Mouse (Mus musculus): ENCODE data around the gene Crybg1. TPM values are rescaled to one million over a fixed set of nuclear protein-coding genes. Genes with fewer than 3 reads are reported as not detected.
"Not testable (repeated sequence)": the region's sequence is repeated elsewhere in the genome, so short reads cannot be mapped to it uniquely, and the experiment has no call there.

Gene Crybg1
- polyA plus RNA-seq, 1 experiment from 2014 or later, result 0.30 TPM

DNA sequence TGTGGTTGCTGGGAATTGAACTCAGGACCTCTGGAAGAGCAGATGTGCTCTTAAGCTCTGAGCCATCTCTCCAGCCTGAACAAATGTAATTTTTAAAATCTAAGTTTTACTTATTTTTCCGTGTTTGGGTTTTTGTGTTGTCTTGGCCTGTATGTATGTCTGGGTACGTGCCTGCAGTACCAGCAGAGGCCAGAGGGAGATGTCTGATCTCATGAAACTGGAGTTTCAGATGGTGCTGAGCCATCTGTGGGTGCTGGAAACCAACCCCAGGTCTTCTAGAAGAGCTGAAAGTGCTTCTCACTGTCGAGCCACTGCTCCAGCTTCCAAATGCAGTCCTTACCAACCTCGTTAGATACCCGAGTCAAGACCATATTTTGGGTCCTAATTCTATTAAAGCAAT lies 157.4 kb downstream of the Crybg1 start:
- Histone ChIP-seq H3K4me1 (no peaks in the 10 kb centered on the region), H3K9ac (no peak overlapping the region), H3K36me3 (no peaks in the 10 kb centered on the region), H3K27me3 (replicated peaks) (0 out of 2 replicates have a peak, but pooled peaks cover 3% of the 10 kb centered on the region), H3K9me3 (replicated peaks) (no peaks in the 10 kb centered on the region), H3K4me2 (no peak overlapping the region), H3K27ac (no peak overlapping the region), H3K4me3 (no peak overlapping the region)
- ATAC-seq, result no peak
- 75% methylated on average over 5 of the region's 5 CpGs for WGBS (ENCODE audit: insufficient replicate concordance)

GRCm38 (mm10) chr10:43983866-43984265 lies 164.8 kb downstream of the Crybg1 start:
- Histone ChIP-seq H3K9me3 (replicated peaks) (no peaks in the 10 kb centered on the region), H3K4me1 (no peaks in the 10 kb centered on the region), H3K27ac (no peak overlapping the region), H3K9ac (no peak overlapping the region), H3K4me2 (no peak overlapping the region), H3K36me3 (no peaks in the 10 kb centered on the region), H3K27me3 (replicated peaks) (no peaks in the 10 kb centered on the region), H3K4me3 (no peak overlapping the region)
- 59% methylated on average over 2 of the region's 2 CpGs for WGBS (ENCODE audit: insufficient replicate concordance)
- ATAC-seq, result no peak

GRCm38 (mm10) chr10:43983241-43983640 lies 165.4 kb downstream of the Crybg1 start:
- Histone ChIP-seq H3K4me1 (no peaks in the 10 kb centered on the region), H3K4me3 (no peak overlapping the region), H3K9ac (no peak overlapping the region), H3K4me2 (no peak overlapping the region), H3K27ac (no peak overlapping the region), H3K36me3 (no peaks in the 10 kb centered on the region), H3K27me3 (replicated peaks) (no peaks in the 10 kb centered on the region), H3K9me3 (replicated peaks) (no peaks in the 10 kb centered on the region)
- 64% methylated on average over 5 of the region's 5 CpGs for WGBS (ENCODE audit: insufficient replicate concordance)
- no peak for ATAC-seq

DNA sequence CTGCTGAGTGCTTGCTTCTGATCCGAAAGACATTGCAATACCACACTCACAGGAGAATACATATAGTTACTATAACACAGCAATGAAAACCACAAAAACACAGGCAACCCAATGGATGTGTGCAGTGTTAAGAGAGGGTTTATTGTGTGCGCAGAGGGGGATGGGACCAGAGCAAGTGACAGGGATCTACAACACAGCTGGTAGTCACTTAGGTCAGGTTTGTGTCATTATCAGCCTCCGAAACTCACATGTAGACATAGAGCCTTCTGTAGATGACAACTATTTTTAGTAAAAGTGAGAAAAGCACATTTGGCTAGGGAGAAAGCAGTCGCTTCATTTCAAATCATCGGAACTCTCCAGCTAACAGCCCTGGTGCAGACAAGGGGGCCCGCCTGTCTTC lies 166.2 kb downstream of the Crybg1 start:
- 73% methylated on average over 6 of the region's 6 CpGs for WGBS (ENCODE audit: insufficient replicate concordance)
- H3K27ac ChIP-seq, result no peak overlapping the region
- ATAC-seq, result no peak
- no peak overlapping the region for H3K4me2 ChIP-seq
- no peaks in the 10 kb centered on the region for H3K36me3 ChIP-seq
- no peak overlapping the region for H3K4me3 ChIP-seq
- H3K9me3 ChIP-seq (replicated peaks), result no peaks in the 10 kb centered on the region
- H3K9ac ChIP-seq, result no peak overlapping the region
- no peaks in the 10 kb centered on the region for H3K27me3 ChIP-seq (replicated peaks)
- H3K4me1 ChIP-seq, result no peaks in the 10 kb centered on the region

DNA sequence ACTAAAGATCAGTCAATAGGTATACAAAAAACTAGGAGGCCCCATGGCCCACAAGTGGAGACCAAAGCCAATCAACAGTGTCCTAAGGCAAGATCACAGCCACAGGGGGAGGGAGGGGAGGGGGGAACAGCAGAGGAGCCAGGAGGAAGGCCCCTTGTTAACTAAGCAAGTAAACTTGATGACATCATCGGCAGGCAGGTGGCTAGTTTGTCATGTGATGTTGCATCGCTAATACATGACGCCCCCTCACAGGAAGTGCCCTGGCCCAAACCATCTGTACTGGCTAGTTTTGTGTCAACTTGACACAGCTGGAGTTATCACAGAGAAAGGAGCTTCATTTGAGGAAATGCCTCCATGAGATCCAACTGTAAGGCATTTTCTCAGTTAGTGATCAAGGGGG lies 167.9 kb downstream of the Crybg1 start:
- H3K9me3 ChIP-seq (replicated peaks); H3K4me2 ChIP-seq; H3K36me3 ChIP-seq; H3K9ac ChIP-seq; ATAC-seq; H3K27me3 ChIP-seq (replicated peaks); H3K4me1 ChIP-seq; H3K27ac ChIP-seq; H3K4me3 ChIP-seq: not testable (repeated sequence)
- 76% methylated on average over 3 of the region's 3 CpGs for WGBS (ENCODE audit: insufficient replicate concordance)

- ATAC-seq, result no peak
- no peak overlapping the region for H3K4me3 ChIP-seq
- no peak overlapping the region for H3K9ac ChIP-seq
- H3K27me3 ChIP-seq (replicated peaks), result no peaks in the 10 kb centered on the region
- no peaks in the 10 kb centered on the region for H3K36me3 ChIP-seq
- H3K4me2 ChIP-seq, result no peak overlapping the region
- no peak overlapping the region for H3K27ac ChIP-seq
- no peaks in the 10 kb centered on the region for H3K4me1 ChIP-seq
- no peaks in the 10 kb centered on the region for H3K9me3 ChIP-seq (replicated peaks)
- WGBS (ENCODE audit: insufficient replicate concordance), result 21% methylated on average over 1 of the region's 1 CpGs
Measured at GRCm38 (mm10) chr10:43980080-43980479, 168.6 kb downstream of the Crybg1 start.

- H3K36me3 ChIP-seq, result no peaks in the 10 kb centered on the region
- no peaks in the 10 kb centered on the region for H3K4me1 ChIP-seq
- no peak overlapping the region for H3K9ac ChIP-seq
- no peak overlapping the region for H3K4me3 ChIP-seq
- no peaks in the 10 kb centered on the region for H3K9me3 ChIP-seq (replicated peaks)
- WGBS (ENCODE audit: insufficient replicate concordance), result 28% methylated on average over 3 of the region's 3 CpGs
- H3K27ac ChIP-seq, result no peak overlapping the region
- H3K27me3 ChIP-seq (replicated peaks), result no peaks in the 10 kb centered on the region
- ATAC-seq, result no peak
- no peak overlapping the region for H3K4me2 ChIP-seq
Measured at GRCm38 (mm10) chr10:43977353-43977752, 171.3 kb downstream of the Crybg1 start.

- no peak overlapping the region for H3K4me2 ChIP-seq
- H3K9me3 ChIP-seq (replicated peaks), result no peaks in the 10 kb centered on the region
- WGBS (ENCODE audit: insufficient replicate concordance), result 69% methylated on average over 2 of the region's 2 CpGs
- no peak overlapping the region for H3K27ac ChIP-seq
- H3K4me1 ChIP-seq, result no peaks in the 10 kb centered on the region
- H3K9ac ChIP-seq, result no peak overlapping the region
- H3K4me3 ChIP-seq, result no peak overlapping the region
- no peaks in the 10 kb centered on the region for H3K27me3 ChIP-seq (replicated peaks)
- no peak for ATAC-seq
- H3K36me3 ChIP-seq, result no peaks in the 10 kb centered on the region
Measured at GRCm38 (mm10) chr10:43973244-43973643, 175.4 kb downstream of the Crybg1 start.

DNA sequence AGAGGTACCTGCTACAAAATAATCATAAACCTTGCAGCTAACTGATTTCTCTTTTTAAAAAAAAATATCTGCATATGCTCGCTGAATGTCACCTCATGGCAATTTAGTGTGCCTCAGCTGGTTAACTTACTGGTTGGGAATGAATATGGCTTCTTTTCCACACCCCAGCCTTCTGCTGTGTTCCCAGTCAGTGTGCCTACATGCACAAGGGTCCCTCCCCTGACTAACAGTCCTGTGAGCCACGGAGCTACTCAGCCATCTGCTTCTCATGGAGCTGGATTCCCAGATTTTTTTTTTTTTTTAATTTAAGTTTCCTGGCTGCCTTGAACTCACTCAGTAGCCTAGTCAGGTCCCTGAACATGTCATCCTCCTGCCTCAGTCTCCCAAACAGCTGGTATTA lies 183.7 kb downstream of the Crybg1 start:
- whole genome bisulfite sequencing (ENCODE audit: insufficient replicate concordance), result 53% methylated on average over 2 of the region's 2 CpGs
- ATAC-seq, result no peak
- Histone ChIP-seq H3K36me3 (no peaks in the 10 kb centered on the region), H3K4me1 (no peaks in the 10 kb centered on the region), H3K27ac (no peak overlapping the region), H3K9ac (no peak overlapping the region), H3K4me3 (no peak overlapping the region), H3K27me3 (replicated peaks) (no peaks in the 10 kb centered on the region), H3K9me3 (replicated peaks) (no peaks in the 10 kb centered on the region), H3K4me2 (no peak overlapping the region)

- ATAC-seq, result no peak
- Histone ChIP-seq H3K27ac (no peak overlapping the region), H3K4me3 (no peak overlapping the region), H3K4me2 (no peak overlapping the region), H3K4me1 (no peaks in the 10 kb centered on the region), H3K27me3 (replicated peaks) (no peaks in the 10 kb centered on the region), H3K9me3 (replicated peaks) (no peaks in the 10 kb centered on the region), H3K9ac (no peak overlapping the region), H3K36me3 (peaks cover 14% of the 10 kb centered on the region)
Measured at GRCm38 (mm10) chr10:43953942-43954341, 194.7 kb downstream of the Crybg1 start.

- Histone ChIP-seq H3K9ac (no peak overlapping the region), H3K27me3 (replicated peaks) (no peaks in the 10 kb centered on the region), H3K4me1 (no peaks in the 10 kb centered on the region), H3K4me3 (no peak overlapping the region), H3K4me2 (no peak overlapping the region), H3K27ac (no peak overlapping the region), H3K36me3 (peaks cover 68% of the 10 kb centered on the region), H3K9me3 (replicated peaks) (no peaks in the 10 kb centered on the region)
- WGBS (ENCODE audit: insufficient replicate concordance), result 78% methylated on average over 4 of the region's 4 CpGs
- ATAC-seq, result no peak
Measured at GRCm38 (mm10) chr10:43945435-43945834, 203.2 kb downstream of the Crybg1 start.

GRCm38 (mm10) chr10:43943736-43944135 lies 204.9 kb downstream of the Crybg1 start:
- ATAC-seq, result no peak
- Histone ChIP-seq H3K9me3 (replicated peaks) (no peaks in the 10 kb centered on the region), H3K36me3 (peaks cover 60% of the 10 kb centered on the region), H3K9ac (no peak overlapping the region), H3K27me3 (replicated peaks) (no peaks in the 10 kb centered on the region), H3K4me2 (no peak overlapping the region), H3K4me1 (no peaks in the 10 kb centered on the region), H3K4me3 (no peak overlapping the region), H3K27ac (no peak overlapping the region)
- WGBS (ENCODE audit: insufficient replicate concordance), result 59% methylated on average over 4 of the region's 4 CpGs

- Histone ChIP-seq H3K9me3 (replicated peaks) (no peaks in the 10 kb centered on the region), H3K36me3 (peaks cover 54% of the 10 kb centered on the region), H3K4me3 (no peak overlapping the region), H3K27ac (no peak overlapping the region), H3K9ac (no peak overlapping the region), H3K4me2 (no peak overlapping the region), H3K27me3 (replicated peaks) (no peaks in the 10 kb centered on the region), H3K4me1 (no peaks in the 10 kb centered on the region)
- 82% methylated on average over 6 of the region's 6 CpGs for WGBS (ENCODE audit: insufficient replicate concordance)
- no peak for ATAC-seq
Measured at GRCm38 (mm10) chr10:43939136-43939662, 209.5 kb downstream of the Crybg1 start.
